Mouse (Mus musculus) embryonic facial prominence, embryonic 12.5 days (tissue): ENCODE data around the gene Prpsap2. TPM values are rescaled to one million over a fixed set of nuclear protein-coding genes. Genes with fewer than 3 reads are reported as not detected.
A peak's percentile ranks its signal among the peaks of the same experiment; 100 is the strongest.

Experiments used
- ATAC-seq: fragments of 200-750 bp; cut with Nextera tagmentation; 2 replicates; pipeline ENCODE4 v1.8.0; 2017; ENCODE audit not compliant: insufficient number of reproducible peaks, insufficient read depth, low FRiP score, low TSS enrichment
- H3K27ac ChIP-seq: fragments of 300-500 bp; sonication (generic); 2 replicates; pipeline ENCODE4 v1.5.1; 2016; ENCODE audit warnings: mild to moderate bottlenecking
- H3K27me3 ChIP-seq: fragments of 300-500 bp; sonication (generic); 2 replicates; pipeline ENCODE4 v1.6.1; 2016; ENCODE audit warnings: mild to moderate bottlenecking, moderate library complexity
- H3K36me3 ChIP-seq: fragments of 300-500 bp; sonication (generic); 2 replicates; pipeline ENCODE4 v1.6.1; 2016; ENCODE audit warnings: mild to moderate bottlenecking
- H3K4me1 ChIP-seq: fragments of 300-500 bp; sonication (generic); 2 replicates; pipeline ENCODE4 v1.6.1; 2016
- H3K4me2 ChIP-seq: fragments of 300-500 bp; sonication (generic); replicated peaks from 2 replicates; pipeline ENCODE4 v1.6.1; 2016; ENCODE audit warnings: mild to moderate bottlenecking, moderate library complexity
- H3K4me3 ChIP-seq: fragments of 300-500 bp; sonication (generic); 2 replicates; pipeline ENCODE4 v1.5.1; 2016; ENCODE audit warnings: mild to moderate bottlenecking
- H3K9ac ChIP-seq: fragments of 300-500 bp; sonication (generic); 2 replicates; pipeline ENCODE4 v1.6.1; 2016; ENCODE audit warnings: mild to moderate bottlenecking, moderate library complexity
- H3K9me3 ChIP-seq: fragments of 300-500 bp; sonication (generic); 2 replicates; pipeline ENCODE4 v1.6.1; 2016; ENCODE audit warnings: mild to moderate bottlenecking, moderate library complexity
- WGBS: fragments of 180-500 bp; shearing (Covaris S2); methylation state at CpG from one replicate; pipeline ENCODE4 v1.1.7; 2016; 5-methylcytosine and 5-hydroxymethylcytosine counted together
- polyA plus RNA-seq: library from polyadenylated mRNA; unstranded; fragments of >200 nt; fragmentation: Nextera tagmentation; extraction: Ambion mirVana; gene quantifications from 2 replicates; pipeline ENCODE4 v1.2.1, GENCODE M21; 2016

Prpsap2 gene
- polyA plus RNA-seq, 1 experiment from 2014 or later, result 34.8 TPM

- no peaks in the 10 kb centered on the region for H3K4me1 ChIP-seq
- H3K4me3 ChIP-seq, result no peak overlapping the region
- no peak overlapping the region for H3K9ac ChIP-seq
- 63% methylated on average over 3 of the region's 3 CpGs for WGBS
- H3K9me3 ChIP-seq, result no peaks in the 10 kb centered on the region
- H3K27me3 ChIP-seq, result no peaks in the 10 kb centered on the region
- H3K27ac ChIP-seq, result no peak overlapping the region
- ATAC-seq, result no peak
- no peak overlapping the region for H3K4me2 ChIP-seq
- peaks cover 63% of the 10 kb centered on the region for H3K36me3 ChIP-seq
Observed at GRCm38 (mm10) chr11:61744460-61744859, 17.4 kb downstream of the Prpsap2 start.

- Histone ChIP-seq H3K4me3 (no peak overlapping the region), H3K4me2 (no peak overlapping the region), H3K27ac (no peak overlapping the region), H3K27me3 (no peaks in the 10 kb centered on the region), H3K9ac (no peak overlapping the region), H3K36me3 (peaks cover 64% of the 10 kb centered on the region), H3K9me3 (no peaks in the 10 kb centered on the region), H3K4me1 (no peaks in the 10 kb centered on the region)
- 81% methylated on average over 3 of the region's 3 CpGs for WGBS
- no peak for ATAC-seq
Observed at GRCm38 (mm10) chr11:61743768-61744167, 18.1 kb downstream of the Prpsap2 start.

DNA sequence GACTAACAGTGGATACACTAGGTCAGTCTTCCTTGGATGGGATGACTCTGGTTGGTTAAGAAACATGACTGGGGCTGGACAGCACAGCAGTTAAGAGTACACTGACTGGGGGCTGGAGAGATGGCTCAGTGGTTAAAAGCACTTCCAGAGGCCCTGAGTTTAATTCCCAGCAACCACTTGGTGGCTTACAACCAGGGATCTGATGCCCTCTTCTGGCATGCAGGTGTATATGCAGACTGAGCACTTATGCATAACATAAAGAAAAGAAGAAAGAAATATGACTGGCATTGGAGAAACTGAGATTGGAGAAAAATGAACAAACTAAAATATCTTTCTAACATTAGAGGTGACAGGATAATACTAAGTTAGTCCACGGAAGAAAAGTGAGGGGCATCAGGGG lies 21.4 kb downstream of the Prpsap2 start:
- Histone ChIP-seq H3K4me3 (no peak overlapping the region), H3K4me1 (no peaks in the 10 kb centered on the region), H3K9me3 (no peaks in the 10 kb centered on the region), H3K4me2 (no peak overlapping the region), H3K27ac (no peak overlapping the region), H3K9ac (no peak overlapping the region), H3K27me3 (no peaks in the 10 kb centered on the region), H3K36me3 (peaks cover 80% of the 10 kb centered on the region)
- WGBS, result 92% methylated on average over 1 of the region's 1 CpGs
- no peak for ATAC-seq

DNA sequence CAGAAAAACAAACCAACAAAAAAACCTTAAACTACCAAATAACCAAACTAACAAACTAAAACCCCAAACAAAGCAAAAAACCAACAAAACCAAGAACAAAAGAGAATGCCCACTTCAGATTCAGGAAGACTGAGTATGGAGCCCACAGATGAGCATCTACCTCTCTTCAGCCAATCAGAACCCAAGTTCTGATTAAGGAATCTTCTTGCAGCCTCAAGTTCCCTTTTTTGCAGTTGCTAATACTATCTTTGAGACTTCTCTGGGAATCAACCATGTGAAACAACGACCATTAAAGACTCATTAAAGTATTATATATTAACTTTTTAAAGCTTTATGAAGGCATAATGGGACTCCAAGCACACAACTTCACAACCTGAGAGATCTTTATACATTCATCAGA lies 24.6 kb downstream of the Prpsap2 start:
- H3K27ac ChIP-seq, result no peak overlapping the region
- no peaks in the 10 kb centered on the region for H3K9me3 ChIP-seq
- no peak for ATAC-seq
- H3K9ac ChIP-seq, result no peak overlapping the region
- WGBS, result 93% methylated on average over 1 of the region's 1 CpGs
- peaks cover 83% of the 10 kb centered on the region for H3K36me3 ChIP-seq
- H3K4me2 ChIP-seq, result no peak overlapping the region
- no peaks in the 10 kb centered on the region for H3K27me3 ChIP-seq
- H3K4me3 ChIP-seq, result no peak overlapping the region
- no peaks in the 10 kb centered on the region for H3K4me1 ChIP-seq

DNA sequence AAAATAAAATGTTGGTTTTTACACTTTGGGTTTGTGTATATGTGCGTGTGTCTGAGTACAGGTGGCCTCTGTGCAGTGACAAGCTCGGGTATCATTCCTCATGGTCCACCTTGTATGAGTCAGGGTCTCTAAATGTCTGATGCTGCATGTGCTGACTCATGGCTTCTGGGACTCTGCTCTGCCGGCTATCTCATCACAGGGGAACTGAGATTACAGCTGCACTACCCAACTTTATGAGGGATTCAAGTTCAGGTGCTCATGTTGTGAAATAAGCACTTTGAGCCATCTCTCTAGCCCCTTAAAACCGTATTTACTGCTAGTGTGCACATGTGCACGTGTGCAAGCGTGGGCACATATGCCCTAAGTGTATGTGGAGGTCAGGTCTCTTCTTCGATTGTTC lies 29.2 kb downstream of the Prpsap2 start:
- Histone ChIP-seq H3K4me2 (no peak overlapping the region), H3K9me3 (no peaks in the 10 kb centered on the region), H3K4me3 (no peak overlapping the region), H3K27ac (no peak overlapping the region), H3K9ac (no peak overlapping the region), H3K27me3 (no peaks in the 10 kb centered on the region), H3K4me1 (no peaks in the 10 kb centered on the region), H3K36me3 (peaks cover 78% of the 10 kb centered on the region)
- no peak for ATAC-seq
- WGBS, result 86% methylated on average over 7 of the region's 7 CpGs

DNA sequence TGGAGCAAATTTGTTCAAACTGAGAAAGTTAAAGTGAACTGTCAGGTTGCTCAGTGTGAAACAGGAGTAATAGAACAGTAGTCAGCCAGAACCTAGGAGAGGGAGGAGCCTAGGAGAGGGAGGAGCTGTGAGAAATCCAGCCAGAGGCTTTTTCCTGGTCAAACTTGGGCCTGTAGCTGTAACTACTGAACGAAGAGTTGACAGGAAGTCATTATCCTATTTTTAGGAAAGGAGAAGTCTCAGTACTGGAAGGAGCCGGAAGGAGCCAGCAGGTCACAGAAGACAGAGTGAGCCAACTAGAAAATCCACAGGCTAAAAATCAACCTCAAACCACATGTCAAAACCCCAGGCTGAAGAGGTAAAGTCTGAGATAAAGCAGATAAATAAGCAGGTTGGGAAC lies 33.9 kb downstream of the Prpsap2 start:
- Histone ChIP-seq H3K4me3 (no peak overlapping the region), H3K27me3 (no peaks in the 10 kb centered on the region), H3K4me2 (no peak overlapping the region), H3K9ac (no peak overlapping the region), H3K27ac (no peak overlapping the region), H3K4me1 (no peaks in the 10 kb centered on the region), H3K36me3 (peaks cover 49% of the 10 kb centered on the region), H3K9me3 (no peaks in the 10 kb centered on the region)
- ATAC-seq, result no peak
- 48% methylated on average over 2 of the region's 2 CpGs for WGBS

DNA sequence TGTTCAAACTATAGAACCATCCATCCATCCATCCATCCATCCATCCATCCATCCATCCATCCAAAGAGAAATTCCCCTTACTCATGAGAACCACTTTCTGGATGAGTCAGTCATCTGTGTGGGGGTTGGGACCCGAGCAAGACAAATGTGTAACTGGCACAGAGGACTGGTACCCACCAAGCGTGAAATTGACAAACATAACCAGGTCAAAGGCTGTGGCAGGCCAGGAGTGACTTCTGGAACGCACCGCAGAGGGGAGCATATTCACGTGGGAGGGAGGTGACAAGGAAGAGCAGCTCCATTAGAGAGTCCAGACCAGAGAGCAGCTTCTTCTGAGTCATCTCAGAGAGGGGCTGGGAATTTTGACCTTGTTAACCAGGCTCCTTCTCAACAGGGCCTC lies 39.8 kb downstream of the Prpsap2 start:
- Histone ChIP-seq H3K27ac (no peak overlapping the region), H3K4me2 (no peak overlapping the region), H3K9me3 (no peaks in the 10 kb centered on the region), H3K4me3 (no peak overlapping the region), H3K4me1 (no peaks in the 10 kb centered on the region), H3K27me3 (no peaks in the 10 kb centered on the region), H3K36me3 (peaks cover under 1% of the 10 kb centered on the region; the same call in 1 of the 2 replicates), H3K9ac (no peak overlapping the region)
- 63% methylated on average over 5 of the region's 5 CpGs for WGBS
- no peak for ATAC-seq

- WGBS, result 80% methylated on average over 3 of the region's 3 CpGs
- Histone ChIP-seq H3K27ac (no peak within 1 kb of the TSS), H3K27me3 (no peaks in the 10 kb centered on the region), H3K4me2 (no peak within 1 kb of the TSS), H3K9me3 (no peaks in the 10 kb centered on the region), H3K4me3 (no peak within 1 kb of the TSS), H3K9ac (no peak within 1 kb of the TSS), H3K4me1 (no peaks in the 10 kb centered on the region), H3K36me3 (no peaks in the 10 kb centered on the region)
- ATAC-seq, result no peak
Observed at GRCm38 (mm10) chr11:61720636-61721035, 41.3 kb downstream of the Prpsap2 start, which contains the start of gene Slc5a10. Gene Slc5a10 (minus strand): TSS chr11:61720826.

GRCm38 (mm10) chr11:61719826-61720225 lies 42.1 kb downstream of the Prpsap2 start:
- 79% methylated on average over 8 of the region's 8 CpGs for WGBS
- ATAC-seq, result no peak

GRCm38 (mm10) chr11:61719387-61719786 lies 42.5 kb downstream of the Prpsap2 start:
- WGBS, result 57% methylated on average over 3 of the region's 3 CpGs
- H3K27ac ChIP-seq, result no peak overlapping the region
- no peaks in the 10 kb centered on the region for H3K36me3 ChIP-seq
- no peaks in the 10 kb centered on the region for H3K4me1 ChIP-seq
- H3K4me3 ChIP-seq, result no peak overlapping the region
- no peak overlapping the region for H3K9ac ChIP-seq
- H3K4me2 ChIP-seq, result no peak overlapping the region
- ATAC-seq, result no peak
- H3K9me3 ChIP-seq, result no peaks in the 10 kb centered on the region
- peaks cover 4% of the 10 kb centered on the region; the same call in 1 of the 2 replicates for H3K27me3 ChIP-seq

More at GRCm38 (mm10) chr11:61719826-61720225, 42.1 kb downstream of the Prpsap2 start:
- Histone ChIP-seq H3K4me2 (no peak overlapping the region), H3K27me3 (peaks cover 4% of the 10 kb centered on the region; the same call in 1 of the 2 replicates), H3K9ac (no peak overlapping the region), H3K4me1 (no peaks in the 10 kb centered on the region), H3K27ac (no peak overlapping the region), H3K9me3 (no peaks in the 10 kb centered on the region), H3K36me3 (no peaks in the 10 kb centered on the region), H3K4me3 (no peak overlapping the region)

DNA sequence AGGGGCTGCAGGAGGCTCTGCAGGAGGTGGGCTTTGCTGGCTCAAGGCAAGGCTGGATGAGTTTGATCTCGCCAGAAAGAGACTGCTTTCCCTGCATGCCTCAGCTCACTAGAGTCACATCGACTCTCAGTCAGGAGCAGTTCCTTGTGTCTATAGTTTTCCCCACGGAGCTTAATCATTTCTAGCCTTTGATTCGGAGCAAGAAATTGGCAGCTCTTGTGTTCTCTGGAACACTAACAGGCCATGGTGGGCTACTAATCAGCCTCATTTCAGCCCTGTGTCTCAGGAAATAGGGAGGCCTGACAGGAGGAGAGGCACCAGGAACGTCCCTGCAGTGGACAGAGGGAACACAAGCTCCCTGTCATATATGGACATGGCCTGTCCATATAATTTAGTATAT lies 43.9 kb downstream of the Prpsap2 start:
- no peak for ATAC-seq
- Histone ChIP-seq H3K4me1 (no peaks in the 10 kb centered on the region), H3K27me3 (peaks cover 4% of the 10 kb centered on the region; the same call in 1 of the 2 replicates), H3K9ac (no peak overlapping the region), H3K4me2 (no peak overlapping the region), H3K4me3 (no peak overlapping the region), H3K36me3 (no peaks in the 10 kb centered on the region), H3K9me3 (no peaks in the 10 kb centered on the region), H3K27ac (no peak overlapping the region)
- WGBS, result 65% methylated on average over 5 of the region's 5 CpGs

DNA sequence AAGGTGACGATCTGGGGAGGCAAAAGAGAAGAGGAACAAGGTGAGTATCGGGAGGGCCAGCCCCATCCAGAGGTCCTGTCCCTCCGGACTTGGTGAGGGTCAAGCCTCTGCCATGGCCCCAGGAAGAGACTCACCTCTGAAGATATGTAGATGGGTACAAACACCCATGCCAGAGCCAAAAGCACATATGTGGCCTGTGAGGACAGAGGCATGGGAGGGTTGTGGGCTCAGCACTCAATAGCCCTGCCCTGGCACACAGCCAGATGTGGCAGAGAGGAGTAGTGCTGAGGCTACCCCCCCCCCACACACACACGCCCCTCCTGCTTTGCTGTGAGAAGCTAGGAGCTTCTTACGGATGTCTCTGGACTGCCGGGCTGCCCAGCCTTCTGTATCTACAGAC lies 46.8 kb downstream of the Prpsap2 start:
- no peaks in the 10 kb centered on the region for H3K9me3 ChIP-seq
- H3K27me3 ChIP-seq, result peaks cover 4% of the 10 kb centered on the region; the same call in 1 of the 2 replicates
- ATAC-seq, result 0 out of 2 replicates have a peak, but pooled peaks have one; percentile 19
- H3K36me3 ChIP-seq, result no peaks in the 10 kb centered on the region
- no peak overlapping the region for H3K9ac ChIP-seq
- no peak overlapping the region for H3K4me2 ChIP-seq
- no peak overlapping the region for H3K27ac ChIP-seq
- 73% methylated on average over 6 of the region's 6 CpGs for WGBS
- H3K4me3 ChIP-seq, result no peak overlapping the region
- no peaks in the 10 kb centered on the region for H3K4me1 ChIP-seq
